Mouse (Mus musculus): ENCODE data around the gene Lrrk2. TPM values are rescaled to one million over a fixed set of nuclear protein-coding genes. Genes with fewer than 3 reads are reported as not detected.
"Not testable (repeated sequence)": the region's sequence is repeated elsewhere in the genome, so short reads cannot be mapped to it uniquely, and the experiment has no call there.

The Lrrk2 gene
- polyA plus RNA-seq, 1 experiment from 2014 or later: 6.6 TPM

- no peak overlapping the region for H3K4me2 ChIP-seq (replicated peaks; ENCODE audit: low read depth, low read length)
- H3K9me3 ChIP-seq (ENCODE audit: low read length): no peaks in the 10 kb centered on the region
- no peak overlapping the region for H3K9ac ChIP-seq (replicated peaks; ENCODE audit: low read length)
- no peaks in the 10 kb centered on the region for H3K4me1 ChIP-seq (ENCODE audit: insufficient read depth, low read length)
- H3K27me3 ChIP-seq (ENCODE audit: insufficient read depth, low read length): no peaks in the 10 kb centered on the region
- H3K36me3 ChIP-seq (ENCODE audit: insufficient read depth, low read length): no peaks in the 10 kb centered on the region
- 53% methylated on average over 4 of the region's 4 CpGs for WGBS
- H3K4me3 ChIP-seq (ENCODE audit: low read length): no peak overlapping the region
- ATAC-seq (ENCODE audit: low FRiP score, low TSS enrichment): no peak
- no peak overlapping the region for H3K27ac ChIP-seq (ENCODE audit: low read length)
Observed at GRCm38 (mm10) chr15:91772041-91772440, 99.1 kb downstream of the Lrrk2 start.

GRCm38 (mm10) chr15:91779166-91779565, 106.2 kb downstream of the Lrrk2 start:
- Histone ChIP-seq H3K4me1 (ENCODE audit: insufficient read depth, low read length) (no peaks in the 10 kb centered on the region), H3K4me2 (replicated peaks; ENCODE audit: low read depth, low read length) (no peak overlapping the region), H3K9ac (replicated peaks; ENCODE audit: low read length) (no peak overlapping the region), H3K36me3 (ENCODE audit: insufficient read depth, low read length) (no peaks in the 10 kb centered on the region), H3K27me3 (ENCODE audit: insufficient read depth, low read length) (no peaks in the 10 kb centered on the region), H3K4me3 (ENCODE audit: low read length) (no peak overlapping the region), H3K27ac (ENCODE audit: low read length) (no peak overlapping the region), H3K9me3 (ENCODE audit: low read length) (0 out of 2 replicates have a peak, but pooled peaks cover 3% of the 10 kb centered on the region)
- ATAC-seq (ENCODE audit: low FRiP score, low TSS enrichment): no peak
- WGBS: 93% methylated on average over 9 of the region's 9 CpGs

GRCm38 (mm10) chr15:91781172-91781571, 108.2 kb downstream of the Lrrk2 start:
- Histone ChIP-seq H3K27ac (ENCODE audit: low read length) (no peak overlapping the region), H3K27me3 (ENCODE audit: insufficient read depth, low read length) (no peaks in the 10 kb centered on the region), H3K4me2 (replicated peaks; ENCODE audit: low read depth, low read length) (no peak overlapping the region), H3K4me1 (ENCODE audit: insufficient read depth, low read length) (no peaks in the 10 kb centered on the region), H3K36me3 (ENCODE audit: insufficient read depth, low read length) (no peaks in the 10 kb centered on the region), H3K9ac (replicated peaks; ENCODE audit: low read length) (no peak overlapping the region), H3K9me3 (ENCODE audit: low read length) (0 out of 2 replicates have a peak, but pooled peaks cover 3% of the 10 kb centered on the region), H3K4me3 (ENCODE audit: low read length) (no peak overlapping the region)
- ATAC-seq (ENCODE audit: low FRiP score, low TSS enrichment): no peak
- WGBS: 44% methylated on average over 6 of the region's 6 CpGs

GRCm38 (mm10) chr15:91788338-91788737, 115.4 kb downstream of the Lrrk2 start:
- H3K9me3 ChIP-seq (ENCODE audit: low read length): no peaks in the 10 kb centered on the region
- no peaks in the 10 kb centered on the region for H3K27me3 ChIP-seq (ENCODE audit: insufficient read depth, low read length)
- no peak overlapping the region for H3K4me3 ChIP-seq (ENCODE audit: low read length)
- no peak overlapping the region for H3K4me2 ChIP-seq (replicated peaks; ENCODE audit: low read depth, low read length)
- H3K9ac ChIP-seq (replicated peaks; ENCODE audit: low read length): no peak overlapping the region
- no peaks in the 10 kb centered on the region for H3K36me3 ChIP-seq (ENCODE audit: insufficient read depth, low read length)
- H3K27ac ChIP-seq (ENCODE audit: low read length): no peak overlapping the region
- ATAC-seq (ENCODE audit: low FRiP score, low TSS enrichment): no peak
- H3K4me1 ChIP-seq (ENCODE audit: insufficient read depth, low read length): no peaks in the 10 kb centered on the region
- WGBS: 87% methylated on average over 11 of the region's 11 CpGs

- no peak overlapping the region for H3K4me2 ChIP-seq (replicated peaks; ENCODE audit: low read depth, low read length)
- ATAC-seq (ENCODE audit: low FRiP score, low TSS enrichment): no peak
- 80% methylated on average over 4 of the region's 4 CpGs for WGBS
Observed at GRCm38 (mm10) chr15:91806463-91806862, 133.5 kb downstream of the Lrrk2 start.

GRCm38 (mm10) chr15:91835319-91835718, 162.3 kb downstream of the Lrrk2 start:
- Histone ChIP-seq H3K4me3 (ENCODE audit: low read length) (no peak overlapping the region), H3K4me1 (ENCODE audit: insufficient read depth, low read length) (no peaks in the 10 kb centered on the region), H3K27me3 (ENCODE audit: insufficient read depth, low read length) (no peaks in the 10 kb centered on the region), H3K36me3 (ENCODE audit: insufficient read depth, low read length) (no peaks in the 10 kb centered on the region), H3K9me3 (ENCODE audit: low read length) (no peaks in the 10 kb centered on the region), H3K4me2 (replicated peaks; ENCODE audit: low read depth, low read length) (no peak overlapping the region), H3K9ac (replicated peaks; ENCODE audit: low read length) (no peak overlapping the region), H3K27ac (ENCODE audit: low read length) (no peak overlapping the region)
- 84% methylated on average over 6 of the region's 6 CpGs for WGBS
- ATAC-seq (ENCODE audit: low FRiP score, low TSS enrichment): no peak

More at GRCm38 (mm10) chr15:91806463-91806862, 133.5 kb downstream of the Lrrk2 start:
- H3K9ac ChIP-seq (replicated peaks; ENCODE audit: low read length): no peak overlapping the region
- no peaks in the 10 kb centered on the region for H3K36me3 ChIP-seq (ENCODE audit: insufficient read depth, low read length)
- H3K4me1 ChIP-seq (ENCODE audit: insufficient read depth, low read length): no peaks in the 10 kb centered on the region
- no peaks in the 10 kb centered on the region for H3K27me3 ChIP-seq (ENCODE audit: insufficient read depth, low read length)
- no peak overlapping the region for H3K4me3 ChIP-seq (ENCODE audit: low read length)
- no peak overlapping the region for H3K27ac ChIP-seq (ENCODE audit: low read length)
- H3K9me3 ChIP-seq (ENCODE audit: low read length): no peaks in the 10 kb centered on the region

- WGBS: 93% methylated on average over 7 of the region's 7 CpGs
- no peak for ATAC-seq (ENCODE audit: low FRiP score, low TSS enrichment)
- Histone ChIP-seq H3K4me1 (ENCODE audit: insufficient read depth, low read length) (no peaks in the 10 kb centered on the region), H3K4me2 (replicated peaks; ENCODE audit: low read depth, low read length) (no peak within 1 kb of the TSS), H3K4me3 (ENCODE audit: low read length) (no peak within 1 kb of the TSS), H3K36me3 (ENCODE audit: insufficient read depth, low read length) (no peaks in the 10 kb centered on the region), H3K27me3 (ENCODE audit: insufficient read depth, low read length) (no peaks in the 10 kb centered on the region), H3K27ac (ENCODE audit: low read length) (no peak within 1 kb of the TSS), H3K9ac (replicated peaks; ENCODE audit: low read length) (no peak within 1 kb of the TSS), H3K9me3 (ENCODE audit: low read length) (no peaks in the 10 kb centered on the region)
Observed at GRCm38 (mm10) chr15:91837965-91838364, 165.0 kb downstream of the Lrrk2 start, which contains the start of gene Smgc. Gene Smgc (plus strand): TSS chr15:91838265.

GRCm38 (mm10) chr15:91864130-91864529, 191.2 kb downstream of the Lrrk2 start:
- not testable (repeated sequence) for H3K9ac ChIP-seq (replicated peaks; ENCODE audit: low read length); H3K36me3 ChIP-seq (ENCODE audit: insufficient read depth, low read length); H3K27ac ChIP-seq (ENCODE audit: low read length); H3K4me1 ChIP-seq (ENCODE audit: insufficient read depth, low read length); H3K4me2 ChIP-seq (replicated peaks; ENCODE audit: low read depth, low read length); ATAC-seq (ENCODE audit: low FRiP score, low TSS enrichment); H3K4me3 ChIP-seq (ENCODE audit: low read length); H3K9me3 ChIP-seq (ENCODE audit: low read length); H3K27me3 ChIP-seq (ENCODE audit: insufficient read depth, low read length)
- 43% methylated on average over 5 of the region's 5 CpGs for WGBS

Other genes starting within 250 kb of the Lrrk2 start
- 1.7 and 1.9 TPM in 2 replicates for gene Slc2a13, start 99.9 kb upstream of the Lrrk2 start, polyA plus RNA-seq (2015; fragmentation: Nextera tagmentation; extraction: Ambion mirVana)
- not detected in 2 replicates for gene Smgc, start 165.1 kb downstream of the Lrrk2 start, polyA plus RNA-seq (2015; fragmentation: Nextera tagmentation; extraction: Ambion mirVana)